In genomic region chr2:160002695-160003094, GRCm38 (mm10) we compare ENCODE assay signal across 15 mouse cellular contexts.
DNase-seq lines count a peak whose midpoint lies in the region; ATAC-seq and TF ChIP-seq lines count a peak whose summit lies in the region.
"Had no signal": no experiment of that assay in that cellular context is flagged by ENCODE, and none has a peak within 500 bp of the region (broad histone marks: within the 10 kb centered on the region; RNA-seq: fewer than 3 reads in every experiment).

No protein-coding gene starts in this region.

- no peak for DNase-seq in heart, embryonic 10.5 days (ENCODE audit: low spot score)
- DNase-seq in stomach, postnatal 0 days (ENCODE audit: low spot score), result no peak
- DNase-seq in right cerebral cortex, adult 2 months (ENCODE audit: low spot score in 2 of 2), result no peak
- DNase-seq in cerebellum, adult 11 months, result no peak
- DNase-seq: cerebellum, adult 18-20 months; right cerebral cortex, postnatal 14 days; thymus, adult 18-20 months had no signal

- TF ChIP-seq EP300 in stomach, postnatal 0 days (optimal IDR thresholded peaks at IDR 0.05), result no peak

- H3K9ac ChIP-seq in heart, embryonic 15.5 days, result no peak overlapping the region
- H3K9ac ChIP-seq in stomach, embryonic 14.5 days (replicated peaks; ENCODE audit: low read depth, low read length), result no peak overlapping the region
- no peak overlapping the region for H3K9ac ChIP-seq in stomach, postnatal 0 days (ENCODE audit: low read length)
- no peak overlapping the region for H3K9ac ChIP-seq in intestine, embryonic 16.5 days (ENCODE audit: low read depth, low read length)
- H3K9ac ChIP-seq in stomach, embryonic 16.5 days (ENCODE audit: low read length), result no peak overlapping the region
- H3K9ac ChIP-seq: embryonic facial prominence, embryonic 12.5 days had no signal

- H3K4me3 ChIP-seq in heart, embryonic 15.5 days, result no peak overlapping the region
- no peak overlapping the region for H3K4me3 ChIP-seq in heart, embryonic 10.5 days
- no peak overlapping the region for H3K4me3 ChIP-seq in stomach, embryonic 14.5 days (ENCODE audit: low read depth, low read length)
- no peak overlapping the region for H3K4me3 ChIP-seq in stomach, postnatal 0 days (ENCODE audit: low read depth, low read length)
- H3K4me3 ChIP-seq in intestine, embryonic 16.5 days (ENCODE audit: low read length), result no peak overlapping the region
- no peak overlapping the region for H3K4me3 ChIP-seq in stomach, embryonic 16.5 days (replicated peaks; ENCODE audit: low read length)
- H3K4me3 ChIP-seq: embryonic facial prominence, embryonic 12.5 days; myocyte had no signal

- no peak overlapping the region for H3K4me2 ChIP-seq in heart, embryonic 15.5 days
- H3K4me2 ChIP-seq in stomach, embryonic 14.5 days (replicated peaks; ENCODE audit: low read depth, low read length), result no peak overlapping the region
- H3K4me2 ChIP-seq in stomach, postnatal 0 days (replicated peaks; ENCODE audit: low read depth), result no peak overlapping the region
- no peak overlapping the region for H3K4me2 ChIP-seq in intestine, embryonic 16.5 days (ENCODE audit: low read depth, low read length)
- H3K4me2 ChIP-seq in stomach, embryonic 16.5 days (ENCODE audit: low read depth, low read length), result no peak overlapping the region
- H3K4me2 ChIP-seq: embryonic facial prominence, embryonic 12.5 days; liver, embryonic 11.5 days had no signal

- H3K27ac ChIP-seq in heart, embryonic 15.5 days, result peak overlapping the region; percentile 13; the same call in 1 of the 2 replicates
- no peak overlapping the region; the same call in 1 of the 2 replicates for H3K27ac ChIP-seq in heart, embryonic 10.5 days
- H3K27ac ChIP-seq in stomach, embryonic 14.5 days (ENCODE audit: low read length), result no peak overlapping the region
- H3K27ac ChIP-seq in stomach, postnatal 0 days (replicated peaks), result no peak overlapping the region
- no peak overlapping the region for H3K27ac ChIP-seq in intestine, embryonic 16.5 days (ENCODE audit: low read length)
- H3K27ac ChIP-seq in stomach, embryonic 16.5 days (ENCODE audit: low read length), result no peak overlapping the region
- H3K27ac ChIP-seq: embryonic facial prominence, embryonic 12.5 days; macrophage had no signal

- H3K36me3 ChIP-seq in heart, embryonic 15.5 days, result no peaks in the 10 kb centered on the region
- H3K36me3 ChIP-seq in heart, embryonic 10.5 days, result no peaks in the 10 kb centered on the region
- H3K36me3 ChIP-seq in stomach, embryonic 14.5 days (ENCODE audit: control insufficient read depth, insufficient read depth, low read length), result no peaks in the 10 kb centered on the region
- no peaks in the 10 kb centered on the region for H3K36me3 ChIP-seq in stomach, postnatal 0 days (ENCODE audit: control insufficient read depth, insufficient read depth, low read length)
- no peaks in the 10 kb centered on the region for H3K36me3 ChIP-seq in intestine, embryonic 16.5 days (ENCODE audit: control insufficient read depth, insufficient read depth, low read length)
- H3K36me3 ChIP-seq in stomach, embryonic 16.5 days (ENCODE audit: control insufficient read depth, insufficient read depth, low read length), result no peaks in the 10 kb centered on the region
- H3K36me3 ChIP-seq: embryonic facial prominence, embryonic 12.5 days had no signal

- no peaks in the 10 kb centered on the region for H3K27me3 ChIP-seq in heart, embryonic 15.5 days
- no peaks in the 10 kb centered on the region for H3K27me3 ChIP-seq in heart, embryonic 10.5 days (ENCODE audit: insufficient read depth, poor library complexity, severe bottlenecking)
- no peaks in the 10 kb centered on the region for H3K27me3 ChIP-seq in stomach, embryonic 14.5 days (ENCODE audit: control insufficient read depth, insufficient read depth, low read length)
- H3K27me3 ChIP-seq in stomach, postnatal 0 days (ENCODE audit: control insufficient read depth, insufficient read depth, low read length), result no peaks in the 10 kb centered on the region
- no peaks in the 10 kb centered on the region for H3K27me3 ChIP-seq in intestine, embryonic 16.5 days (replicated peaks; ENCODE audit: control insufficient read depth, insufficient read depth, low read length)
- H3K27me3 ChIP-seq in stomach, embryonic 16.5 days (ENCODE audit: control insufficient read depth, insufficient read depth, low read length), result no peaks in the 10 kb centered on the region
- H3K27me3 ChIP-seq: embryonic facial prominence, embryonic 12.5 days had no signal

- no peaks in the 10 kb centered on the region for H3K9me3 ChIP-seq in heart, embryonic 15.5 days (replicated peaks)
- no peaks in the 10 kb centered on the region for H3K9me3 ChIP-seq in heart, embryonic 10.5 days
- H3K9me3 ChIP-seq in stomach, embryonic 14.5 days (ENCODE audit: control insufficient read depth, low read depth, low read length), result no peaks in the 10 kb centered on the region
- no peaks in the 10 kb centered on the region for H3K9me3 ChIP-seq in stomach, postnatal 0 days (ENCODE audit: control insufficient read depth, low read length)
- no peaks in the 10 kb centered on the region for H3K9me3 ChIP-seq in intestine, embryonic 16.5 days (ENCODE audit: control insufficient read depth, low read length)
- H3K9me3 ChIP-seq in stomach, embryonic 16.5 days (replicated peaks; ENCODE audit: control insufficient read depth, low read length), result no peaks in the 10 kb centered on the region
- H3K9me3 ChIP-seq: embryonic facial prominence, embryonic 12.5 days had no signal

- H3K4me1 ChIP-seq in heart, embryonic 15.5 days (replicated peaks), result peaks cover 4% of the 10 kb centered on the region
- peaks cover 4% of the 10 kb centered on the region; the same call in 1 of the 2 replicates for H3K4me1 ChIP-seq in heart, embryonic 10.5 days
- H3K4me1 ChIP-seq in stomach, embryonic 14.5 days (ENCODE audit: control insufficient read depth, insufficient read depth, low read length), result peaks cover 3% of the 10 kb centered on the region
- H3K4me1 ChIP-seq in stomach, postnatal 0 days (replicated peaks; ENCODE audit: control insufficient read depth, insufficient read depth), result no peaks in the 10 kb centered on the region
- H3K4me1 ChIP-seq in intestine, embryonic 16.5 days (ENCODE audit: control insufficient read depth, insufficient read depth, low read length), result no peaks in the 10 kb centered on the region
- peaks cover 3% of the 10 kb centered on the region; the same call in 1 of the 2 replicates for H3K4me1 ChIP-seq in stomach, embryonic 16.5 days (ENCODE audit: control insufficient read depth, insufficient read depth, low read length)

- WGBS in heart, embryonic 15.5 days, result 27% methylated on average over 3 of the region's 3 CpGs
- 61% methylated on average over 3 of the region's 3 CpGs for WGBS in heart, embryonic 10.5 days
- 54% methylated on average over 3 of the region's 3 CpGs for WGBS in stomach, embryonic 14.5 days
- 51% methylated on average over 3 of the region's 3 CpGs for WGBS in stomach, postnatal 0 days
- 38% methylated on average over 3 of the region's 3 CpGs for WGBS in intestine, embryonic 16.5 days
- WGBS in stomach, embryonic 16.5 days, result 42% methylated on average over 3 of the region's 3 CpGs

- TF ChIP-seq CTCF in stomach, postnatal 0 days (IDR thresholded peaks at IDR 0.05; ENCODE audit: low read depth), result no peak

- peak; percentile 58; the same call in 1 of the 2 replicates for ATAC-seq in heart, embryonic 15.5 days (replicated peaks; ENCODE audit: insufficient number of reproducible peaks, insufficient read depth, low FRiP score, low read depth)
- ATAC-seq in stomach, embryonic 14.5 days (ENCODE audit: insufficient number of reproducible peaks, insufficient read depth, low FRiP score, low read depth), result peak; percentile 67; the same call in 1 of the 2 replicates
- ATAC-seq in stomach, postnatal 0 days (ENCODE audit: low FRiP score, low TSS enrichment), result no peak; the same call in 1 of the 2 replicates
- peak; percentile 53; the same call in 1 of the 2 replicates for ATAC-seq in intestine, embryonic 16.5 days
- ATAC-seq in stomach, embryonic 16.5 days (ENCODE audit: insufficient read depth, low FRiP score), result peak; percentile 68; the same call in 1 of the 2 replicates
